Mouse (Mus musculus) layer of hippocampus, postnatal 36 days (tissue): ENCODE measurements at regions not wholly inside any gene's neighbourhood (a gene's known extent, or its start where the extent isn't known, plus 50 kb on each side); places are given as distances from the start of the nearest gene placed in this dataset.

Experiments
- DNase-seq, 2 experiments: peaks; one replicate each; pipeline ENCODE4 v3.0.0; 2022

GRCm38 (mm10) chr13:47413261-47413660, 290.8 kb downstream of the Rnf144b start:
- peak; percentile 25 to 28 for DNase-seq

DNA sequence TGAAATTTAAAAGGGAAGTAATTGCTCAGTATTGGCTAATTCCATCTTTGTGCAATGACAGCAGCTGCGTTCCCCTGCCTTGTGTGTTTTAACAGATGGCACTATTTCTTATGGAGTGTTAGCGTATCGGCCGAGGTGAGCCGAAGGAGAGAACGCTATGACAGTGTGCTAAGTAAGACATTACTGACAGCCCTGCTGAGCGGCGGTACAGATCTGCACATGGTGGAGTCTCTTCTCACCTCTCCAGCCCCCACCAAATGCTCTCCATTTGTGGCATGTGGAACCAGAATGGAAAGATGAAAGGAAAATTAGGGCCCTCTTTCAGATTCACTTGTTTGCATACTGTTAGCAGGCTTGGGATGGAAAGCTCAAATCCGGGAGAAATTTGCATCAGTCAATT, 291.5 kb downstream of the Rnf144b start:
- peak; percentile 49 to 61 for DNase-seq

DNA sequence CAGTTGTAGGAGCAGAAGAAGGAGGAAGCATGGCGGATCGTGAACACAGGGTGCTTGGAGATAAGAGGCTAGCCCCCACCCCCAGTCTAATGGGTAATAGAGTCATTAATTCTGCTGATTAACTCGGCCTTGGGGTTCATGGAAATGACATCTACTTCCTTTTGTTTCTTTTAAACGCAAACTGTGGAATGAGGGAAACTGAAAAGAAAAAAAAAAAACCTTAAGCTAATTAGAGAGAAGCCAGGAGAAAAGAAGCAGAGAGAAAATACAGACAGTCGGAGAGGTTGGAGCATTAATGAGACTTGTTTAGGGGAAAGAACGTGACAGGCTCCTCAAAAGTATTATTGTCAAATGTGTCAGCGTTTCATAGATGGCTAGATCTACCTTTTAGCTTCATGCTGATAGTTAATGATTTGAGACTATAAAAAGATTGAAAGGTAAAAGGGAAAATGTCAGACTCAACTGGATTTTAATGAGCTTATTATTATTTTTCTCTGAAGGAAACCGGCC, 307.5 kb downstream of the Rnf144b start:
- no peak for DNase-seq

GRCm38 (mm10) chr13:47430409-47430808, 308.0 kb downstream of the Rnf144b start:
- no peak for DNase-seq

GRCm38 (mm10) chr13:47435631-47436030, 313.2 kb downstream of the Rnf144b start:
- DNase-seq = no peak

DNA sequence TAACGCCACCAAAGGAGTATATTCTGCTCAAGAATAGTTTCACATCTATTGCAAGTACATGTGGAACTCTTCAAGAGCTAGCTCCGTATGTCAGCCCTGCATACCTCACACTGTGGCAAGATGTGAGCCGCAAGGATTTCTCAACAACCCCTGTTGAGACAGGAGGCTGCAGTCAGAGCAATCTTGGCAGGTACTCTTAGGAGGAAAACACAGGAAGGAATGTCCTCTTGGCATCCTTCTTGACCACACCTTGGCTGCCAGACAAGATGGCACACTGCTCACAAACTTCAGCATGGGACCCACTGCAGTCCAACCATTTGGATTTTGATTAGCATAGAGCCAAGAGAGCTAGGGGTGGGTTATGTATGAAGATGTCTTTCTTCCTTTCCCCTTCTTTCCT, 322.4 kb downstream of the Rnf144b start:
- no peak for DNase-seq

GRCm38 (mm10) chr13:47452186-47452760, 329.8 kb downstream of the Rnf144b start:
- DNase-seq = no peak

DNA sequence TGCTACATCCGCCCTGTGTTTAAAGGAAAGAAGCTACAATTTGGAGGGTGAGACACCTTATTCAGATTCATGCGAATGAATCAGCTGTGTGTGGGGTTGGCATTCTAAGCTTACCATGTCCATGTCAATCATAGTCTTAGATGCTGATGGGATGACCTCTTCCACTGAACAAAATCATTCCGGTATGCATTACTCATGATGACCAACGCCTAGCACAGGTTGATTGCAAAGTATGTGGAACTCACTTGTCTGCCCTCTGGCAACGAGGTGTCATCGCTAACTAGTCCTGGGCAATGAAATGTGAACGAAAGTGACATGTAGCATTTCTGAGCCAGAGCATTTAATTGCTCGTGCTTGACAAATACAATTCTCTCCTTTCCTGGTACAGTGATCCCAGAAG, 339.7 kb downstream of the Rnf144b start:
- no peak for DNase-seq

DNA sequence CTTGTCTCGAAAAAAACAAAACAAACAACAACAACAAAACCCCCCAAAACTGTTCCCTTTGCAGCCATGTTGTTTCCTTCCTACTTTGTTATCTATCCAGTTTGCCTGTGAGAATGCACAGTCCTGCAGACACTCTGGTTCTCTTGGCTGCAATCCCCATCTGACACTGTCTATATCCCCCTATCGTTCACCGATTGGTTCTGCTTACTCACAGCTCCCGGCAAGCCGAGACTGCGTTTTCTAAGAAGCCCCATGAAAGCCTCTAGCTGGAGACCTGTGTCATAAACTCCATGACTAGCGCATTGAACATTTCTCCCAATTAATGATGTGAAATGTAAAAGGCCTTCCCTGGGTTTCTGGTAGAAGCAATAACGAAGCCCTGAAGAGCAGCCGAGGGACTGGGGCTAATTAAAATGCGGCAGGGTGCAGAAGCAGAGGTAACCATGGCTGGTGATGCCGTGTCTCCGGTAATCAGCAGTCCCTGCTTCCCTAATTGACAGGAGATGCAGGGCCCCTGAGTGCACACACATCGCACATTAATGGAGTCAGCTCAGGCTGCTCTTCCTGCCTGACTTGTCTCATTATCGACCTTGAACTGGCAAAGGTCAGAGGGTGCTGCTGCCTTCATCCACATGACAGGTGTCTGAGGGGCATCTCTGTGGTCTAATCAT, 349.2 kb downstream of the Rnf144b start:
- DNase-seq = no peak

- no peak for DNase-seq
Measured at GRCm38 (mm10) chr13:47480159-47480558, 357.7 kb downstream of the Rnf144b start.

- DNase-seq = no peak
Measured at GRCm38 (mm10) chr13:47484819-47485218, 362.4 kb downstream of the Rnf144b start.

DNA sequence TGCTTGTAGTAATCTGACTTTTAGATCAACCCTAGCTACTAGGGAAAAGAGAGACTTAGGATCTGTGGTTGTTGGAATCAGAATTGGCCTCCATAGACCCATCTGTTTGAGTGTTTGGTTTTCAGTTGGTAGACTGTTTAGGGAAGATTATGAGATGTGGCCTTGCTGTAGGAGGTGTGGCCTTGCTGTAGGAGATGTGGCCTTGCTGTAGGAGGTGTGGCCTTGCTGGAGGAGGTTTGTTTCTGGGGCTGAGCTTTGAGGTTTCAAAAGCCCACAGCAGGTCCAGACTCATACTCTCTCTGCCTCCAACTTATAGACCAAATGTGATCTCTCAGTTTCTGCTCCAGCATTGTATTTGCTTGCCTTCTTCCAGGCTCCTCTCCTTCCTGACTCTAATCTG, 363.7 kb downstream of the Rnf144b start:
- no peak for DNase-seq

GRCm38 (mm10) chr13:47486658-47487057, 364.2 kb downstream of the Rnf144b start:
- DNase-seq = no peak

DNA sequence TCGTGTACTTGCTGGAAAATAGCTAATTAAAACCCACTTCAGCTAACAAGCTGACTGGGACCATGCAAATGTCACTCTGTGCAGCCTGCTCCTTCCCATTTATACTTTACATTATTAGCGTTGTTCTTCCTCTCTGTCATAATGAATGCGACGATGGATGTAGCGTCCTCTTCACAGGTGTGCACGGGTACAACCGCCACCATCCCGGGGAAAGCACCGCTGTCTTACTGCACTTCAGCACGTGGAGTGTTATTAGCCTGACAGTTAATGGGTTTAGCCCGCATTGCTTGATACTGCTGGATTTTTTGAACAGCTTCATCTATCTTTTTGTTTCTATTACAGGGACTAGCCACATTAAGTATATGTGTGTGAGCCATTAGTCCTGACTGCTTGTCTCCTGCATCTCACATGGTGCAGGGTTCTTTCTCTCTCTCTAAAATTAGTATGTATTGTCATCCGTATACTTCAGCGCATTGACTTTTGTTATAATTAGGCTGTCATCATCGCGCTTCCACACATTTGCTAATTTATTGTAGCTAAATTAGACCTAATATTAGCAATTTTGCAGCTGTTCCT, 383.0 kb downstream of the Rnf144b start:
- DNase-seq = no peak

GRCm38 (mm10) chr13:47532935-47533334, 410.5 kb downstream of the Rnf144b start:
- no peak for DNase-seq

GRCm38 (mm10) chr13:47537156-47537555, 414.7 kb downstream of the Rnf144b start:
- DNase-seq = no peak

DNA sequence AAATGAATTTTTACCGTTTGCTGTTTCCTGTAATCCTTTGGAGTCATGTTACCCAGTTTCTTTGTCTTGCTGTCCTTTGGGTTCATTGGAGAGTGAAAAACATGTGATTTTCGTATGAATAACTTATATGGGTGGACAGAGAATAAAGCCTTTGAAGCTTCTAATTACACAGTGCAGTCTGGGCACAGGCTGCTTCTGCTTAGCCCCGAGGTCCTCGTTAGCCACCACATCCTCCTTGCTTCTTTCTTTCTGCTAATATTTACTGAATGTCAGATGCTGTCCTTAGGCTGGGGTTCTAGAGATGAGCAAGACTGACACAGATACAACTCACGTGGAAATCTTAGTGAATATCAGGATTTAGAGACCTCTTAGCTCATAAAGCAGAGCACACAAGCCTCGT, 427.2 kb downstream of the Rnf144b start:
- DNase-seq = no peak

DNA sequence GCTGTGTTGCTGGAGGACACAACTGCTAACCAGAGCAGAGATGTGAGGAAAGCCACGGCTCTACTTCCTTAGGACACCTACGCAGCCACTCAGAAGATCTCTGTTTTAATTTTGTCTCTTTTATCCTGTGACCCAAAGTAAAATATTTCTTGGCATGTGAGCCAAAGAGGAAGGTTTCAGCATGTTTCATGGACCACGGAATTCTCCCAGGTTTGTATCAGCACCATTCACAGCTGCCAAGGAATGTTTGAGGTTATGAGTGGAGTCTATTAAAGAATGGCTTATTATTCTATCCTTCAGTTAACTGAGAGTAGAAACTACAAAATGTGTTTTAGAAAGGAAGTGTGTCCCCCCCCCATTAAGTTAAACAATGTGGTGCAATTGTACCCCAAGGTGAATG, 429.8 kb downstream of the Rnf144b start:
- DNase-seq = no peak

GRCm38 (mm10) chr13:47554198-47554597, 431.7 kb downstream of the Rnf144b start:
- DNase-seq = no peak

- DNase-seq = peak; percentile 15
Measured at GRCm38 (mm10) chr13:47557196-47557974, 434.9 kb downstream of the Rnf144b start.

DNA sequence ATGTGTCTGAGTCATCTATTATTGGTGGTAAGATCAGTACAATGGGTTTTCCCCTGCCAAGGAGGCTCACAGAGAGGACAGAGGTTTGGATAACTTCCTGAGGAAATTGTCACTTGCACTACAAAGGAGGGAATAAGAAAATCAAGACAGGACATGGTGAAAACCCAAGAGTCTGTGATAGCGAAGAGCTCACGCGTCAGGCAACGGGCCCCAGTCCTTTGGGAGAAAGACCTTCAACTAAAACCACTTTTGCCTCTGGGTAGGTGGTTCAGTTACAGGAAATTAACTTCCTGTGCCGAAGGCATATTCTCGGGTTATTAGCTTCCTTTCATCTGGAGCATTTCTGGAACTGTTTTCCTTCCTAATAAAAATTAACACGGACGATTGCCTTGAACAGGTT, 440.4 kb downstream of the Rnf144b start:
- no peak for DNase-seq

GRCm38 (mm10) chr13:47576516-47576915, 454.1 kb downstream of the Rnf144b start:
- DNase-seq = no peak

DNA sequence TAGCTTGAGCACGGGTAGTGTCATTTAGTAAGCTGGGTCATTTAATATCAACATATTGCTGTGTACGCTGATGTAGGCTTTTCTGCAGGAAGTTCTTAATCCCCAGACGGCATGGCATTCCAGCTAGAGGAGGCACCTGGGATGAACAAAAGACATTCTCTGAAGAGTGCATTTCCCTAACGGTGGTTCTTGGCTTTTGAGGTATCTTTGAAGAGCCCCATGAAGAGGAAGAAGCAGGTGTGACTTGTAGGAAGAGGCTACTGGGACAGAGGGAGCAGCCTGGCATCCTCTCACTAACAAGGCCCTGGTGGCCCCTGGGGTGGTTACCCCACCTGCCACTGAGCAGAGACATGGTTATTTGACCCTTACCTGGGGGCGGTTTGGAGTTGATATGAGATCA, 457.7 kb downstream of the Rnf144b start:
- no peak for DNase-seq
